Mouse (Mus musculus) heart, adult 2 months (tissue): ENCODE measurements around the gene Ifi27l2b. TPM values are rescaled to one million over a fixed set of nuclear protein-coding genes. Genes with fewer than 3 reads are reported as not detected.
"Not testable (repeated sequence)": the region's sequence is repeated elsewhere in the genome, so short reads cannot be mapped to it uniquely, and the experiment has no call there.

Experiments used
- DNase-seq, 2 experiments: peaks; one replicate each; pipeline ENCODE4 v3.0.0; 2021
- H3K27ac ChIP-seq: fragments of 200-600 bp; 2 replicates; pipeline ENCODE4 v1.8.1; 2022
- H3K27me3 ChIP-seq: fragments of 200-500 bp; 2 replicates; pipeline ENCODE4 v1.6.1; 2012; ENCODE audit warnings: mild to moderate bottlenecking, low read length, inconsistent platforms, mixed read lengths; ENCODE audit not compliant: control insufficient read depth, insufficient read depth
- H3K36me3 ChIP-seq: fragments of 200-500 bp; 2 replicates; pipeline ENCODE4 v1.6.1; 2012; ENCODE audit warnings: low read length, inconsistent platforms; ENCODE audit not compliant: control insufficient read depth, insufficient read depth
- H3K4me1 ChIP-seq: fragments of 200-500 bp; 2 replicates; pipeline ENCODE4 v1.6.1; 2011; ENCODE audit warnings: low read length; ENCODE audit not compliant: control insufficient read depth, insufficient read depth
- H3K4me3 ChIP-seq: fragments of 200-600 bp; 2 replicates; pipeline ENCODE4 v1.8.1; 2022
- H3K79me2 ChIP-seq: fragments of 200-500 bp; replicated peaks from 2 replicates; pipeline ENCODE4 v1.6.1; 2012; ENCODE audit warnings: mild to moderate bottlenecking, inconsistent platforms, low read length, moderate library complexity, mixed read lengths; ENCODE audit not compliant: control insufficient read depth, insufficient read depth
- H3K9ac ChIP-seq: fragments of 200-500 bp; 2 replicates; pipeline ENCODE4 v1.6.1; 2012; ENCODE audit warnings: low read depth, mild to moderate bottlenecking, control low read depth, inconsistent platforms, low read length, mixed read lengths
- CTCF ChIP-seq: fragments of 200-600 bp; IDR thresholded peaks from 2 replicates; pipeline ENCODE4 v1.8.1; 2022; ENCODE audit warnings: antibody characterized with exemption, mild to moderate bottlenecking, moderate library complexity
- EP300 ChIP-seq: fragments of 200-500 bp; IDR thresholded peaks from 2 replicates; pipeline ENCODE4 v1.6.1; 2011; ENCODE audit warnings: low read depth, low read length, control low read depth; ENCODE audit not compliant: insufficient read depth
- POLR2A ChIP-seq: fragments of 200-500 bp; IDR thresholded peaks from 2 replicates; pipeline ENCODE4 v1.6.1; 2011; ENCODE audit warnings: mild to moderate bottlenecking, low read depth, low read length, control low read depth; ENCODE audit not compliant: insufficient read depth
- WGBS: fragments of 180-500 bp; shearing (Covaris S2); methylation state at CpG from one replicate; pipeline ENCODE4 v1.1.7; 2018; 5-methylcytosine and 5-hydroxymethylcytosine counted together
- intact Hi-C: fragments of 180-260 bp; cut with DNase I; formaldehyde crosslinking; loops from one replicate; pipeline ENCODE4 v1.15.1; 2025
- polyA plus RNA-seq: library from polyadenylated mRNA; depleted of rRNA; stranded (reverse); fragments of >200 nt; gene quantifications from 2 replicates; pipeline ENCODE4 v1.2.3, GENCODE M21; 2012
- total RNA-seq, 2 experiments: library from RNA; stranded (reverse); gene quantifications; 2 replicates each; pipeline ENCODE4 v1.2.3; 2021

Gene Ifi27l2b
- total and polyA plus RNA-seq, 3 experiments = 0.29 TPM; not detected in 2

- Histone ChIP-seq H3K4me3 (no peak overlapping the region), H3K9ac (no peak overlapping the region), H3K79me2 (no peaks in the 10 kb centered on the region), H3K4me1 (peaks cover 9% of the 10 kb centered on the region), H3K27me3 (no peaks in the 10 kb centered on the region), H3K36me3 (peaks cover 7% of the 10 kb centered on the region; the same call in 1 of the 2 replicates), H3K27ac (no peak overlapping the region)
- WGBS = 50% methylated on average over 2 of the region's 2 CpGs
- intact Hi-C loops = loop anchor here (2.0 kb wide), 1 partner anchor 36 kb away; no protein-coding TSS in a partner anchor
- DNase-seq = peak in 1 of 2 experiments; percentile 2
- no peak for TF ChIP-seq EP300
- TF ChIP-seq CTCF = no peak
- TF ChIP-seq POLR2A = no peak
These were observed 25.8 kb upstream of the Ifi27l2b start for GRCm38 (mm10) chr12:103482781-103483180.

DNA sequence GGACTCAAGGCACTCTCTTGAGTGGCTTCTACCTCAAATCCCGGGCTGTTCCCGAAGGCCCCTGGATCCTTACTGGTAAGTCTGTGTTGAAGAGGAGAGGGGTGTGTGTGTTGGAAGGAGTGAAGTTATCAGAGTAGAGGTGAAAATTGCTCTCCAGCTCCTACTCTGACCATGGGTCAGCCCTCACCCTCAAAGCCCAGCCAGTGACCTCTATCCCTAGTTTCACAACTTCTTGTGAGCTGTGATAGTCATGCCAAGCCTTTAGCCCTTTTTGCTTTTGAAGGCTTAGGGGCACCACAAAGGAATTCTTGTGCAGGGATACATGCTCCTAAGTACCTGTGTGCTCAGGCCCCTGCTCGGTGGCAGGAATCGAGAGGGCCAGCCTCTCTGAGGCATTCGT is 24.6 kb upstream of the Ifi27l2b start:
- Histone ChIP-seq H3K36me3 (no peaks in the 10 kb centered on the region), H3K79me2 (no peaks in the 10 kb centered on the region), H3K4me3 (no peak overlapping the region), H3K27ac (no peak overlapping the region), H3K4me1 (peaks cover 5% of the 10 kb centered on the region), H3K27me3 (no peaks in the 10 kb centered on the region), H3K9ac (no peak overlapping the region)
- intact Hi-C loops = loop anchor here (2.0 kb wide), 1 partner anchor 35 kb away; no protein-coding TSS in a partner anchor
- no peak for TF ChIP-seq EP300
- no peak for TF ChIP-seq CTCF
- TF ChIP-seq POLR2A = no peak
- DNase-seq = no peak
- 74% methylated on average over 5 of the region's 5 CpGs for WGBS

DNA sequence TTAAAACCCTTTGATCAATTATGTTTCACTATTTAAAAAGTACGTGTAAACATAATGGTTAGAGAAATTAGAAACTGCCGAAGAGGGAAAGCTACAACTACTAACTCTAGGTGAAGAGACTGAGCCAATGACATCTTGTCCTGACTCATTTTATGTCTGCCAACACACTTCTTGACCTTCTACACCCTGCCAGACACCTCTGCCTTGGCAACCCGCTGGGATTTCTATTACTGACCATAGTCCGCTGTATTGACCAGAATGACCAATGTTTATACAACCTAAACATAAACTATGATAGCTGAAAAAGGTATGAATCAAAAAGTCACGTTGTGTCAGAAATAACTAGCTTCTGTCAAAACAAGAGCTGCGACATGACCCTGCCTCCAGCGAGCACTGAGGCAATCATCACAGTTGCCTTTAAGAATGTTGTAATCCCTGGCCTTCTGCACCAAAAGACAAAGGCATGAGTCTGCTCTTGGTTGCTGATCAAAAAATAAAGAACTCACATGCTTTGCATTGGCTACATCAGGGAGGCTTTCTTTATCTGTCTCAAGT is 20.5 kb upstream of the Ifi27l2b start:
- no peaks in the 10 kb centered on the region for H3K27me3 ChIP-seq
- H3K79me2 ChIP-seq = no peaks in the 10 kb centered on the region
- DNase-seq = no peak
- WGBS = 57% methylated on average over 7 of the region's 7 CpGs
- no peaks in the 10 kb centered on the region for H3K36me3 ChIP-seq
- TF ChIP-seq CTCF = no peak
- no peaks in the 10 kb centered on the region; the same call in 1 of the 2 replicates for H3K4me1 ChIP-seq
- intact Hi-C loops = no loop called here
- no peak overlapping the region for H3K9ac ChIP-seq
- no peak overlapping the region for H3K27ac ChIP-seq
- H3K4me3 ChIP-seq = no peak overlapping the region

- TF ChIP-seq CTCF = no peak
- TF ChIP-seq EP300 = no peak
- TF ChIP-seq POLR2A = no peak
These were observed 19.9 kb upstream of the Ifi27l2b start for GRCm38 (mm10) chr12:103476779-103477389.

DNA sequence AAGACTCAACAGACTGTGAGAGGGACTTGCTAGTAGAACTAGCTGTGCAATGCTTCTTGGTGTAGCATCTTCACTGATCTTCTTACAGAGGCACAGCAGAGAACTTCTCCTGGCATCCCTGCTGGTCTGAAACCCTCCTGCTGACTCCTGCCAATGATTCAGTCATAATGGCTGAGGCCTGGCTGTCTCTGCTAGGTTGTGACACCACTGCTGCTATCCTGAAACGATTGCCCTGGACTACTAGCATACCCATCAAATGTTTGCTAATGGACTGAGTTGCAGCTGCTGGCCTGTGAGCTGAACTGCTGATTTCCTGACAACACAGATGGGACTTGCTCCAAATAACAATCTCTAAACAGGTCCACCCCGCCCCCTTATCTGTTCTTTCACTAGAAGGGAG is 17.5 kb upstream of the Ifi27l2b start:
- TF ChIP-seq POLR2A (no peak), CTCF (no peak), EP300 (no peak)
- WGBS = 22% methylated on average over 2 of the region's 2 CpGs
- DNase-seq = no peak
- Histone ChIP-seq H3K9ac (no peak overlapping the region), H3K27ac (no peak overlapping the region), H3K4me3 (no peak overlapping the region), H3K79me2 (no peaks in the 10 kb centered on the region), H3K36me3 (no peaks in the 10 kb centered on the region), H3K27me3 (no peaks in the 10 kb centered on the region), H3K4me1 (no peaks in the 10 kb centered on the region; the same call in 1 of the 2 replicates)
- intact Hi-C loops = loop anchor here (1.0 kb wide), 1 partner anchor 25 kb away; no protein-coding TSS in a partner anchor

More at GRCm38 (mm10) chr12:103476779-103477389, 19.9 kb upstream of the Ifi27l2b start:
- Histone ChIP-seq H3K36me3 (no peaks in the 10 kb centered on the region), H3K79me2 (no peaks in the 10 kb centered on the region), H3K4me3 (no peak overlapping the region), H3K27ac (no peak overlapping the region), H3K27me3 (no peaks in the 10 kb centered on the region), H3K9ac (no peak overlapping the region), H3K4me1 (no peaks in the 10 kb centered on the region; the same call in 1 of the 2 replicates)
- intact Hi-C loops = no loop called here
- DNase-seq = no peak
- 85% methylated on average over 1 of the region's 1 CpGs for WGBS

- H3K4me1 ChIP-seq, intact Hi-C loops, H3K36me3 ChIP-seq, H3K4me3 ChIP-seq, H3K9ac ChIP-seq, H3K79me2 ChIP-seq, H3K27me3 ChIP-seq, DNase-seq, H3K27ac ChIP-seq: not testable (repeated sequence)
- WGBS = no CpG with 5 or more reads among the region's 1 CpGs
These were observed 296 bp downstream of the Ifi27l2b start for GRCm38 (mm10) chr12:103456727-103457126.
